Mouse (Mus musculus) E14TG2a.4 (cell line): ENCODE measurements around the gene Hspa12b.
A peak's percentile ranks its signal among the peaks of the same experiment; 100 is the strongest.

ENCODE experiments used
- H3K27me3 ChIP-seq: 2 replicates; pipeline ENCODE4 v1.6.1; 2014; ENCODE audit warnings: low read length, control low read depth; ENCODE audit not compliant: insufficient read depth
- H3K36me3 ChIP-seq: 2 replicates; pipeline ENCODE4 v1.6.1; 2014; ENCODE audit warnings: low read length, control low read depth; ENCODE audit not compliant: insufficient read depth
- H3K4me1 ChIP-seq: replicated peaks from 2 replicates; pipeline ENCODE4 v1.6.1; 2014; ENCODE audit warnings: low read depth, low read length, control low read depth
- H3K4me3 ChIP-seq: replicated peaks from 2 replicates; pipeline ENCODE4 v1.5.1; 2014; ENCODE audit warnings: mild to moderate bottlenecking, low read length
- H3K9me3 ChIP-seq: 2 replicates; pipeline ENCODE4 v1.6.1; 2014; ENCODE audit warnings: low read length, control low read depth
- CTCF ChIP-seq: conservative IDR thresholded peaks from 2 replicates; pipeline ENCODE4 v1.5.1; 2014; ENCODE audit warnings: low read length
- NANOG ChIP-seq: IDR thresholded peaks from 2 replicates; pipeline ENCODE4 v1.6.1; 2014; ENCODE audit warnings: borderline replicate concordance, low read length, mixed read lengths
- POU5F1 ChIP-seq: IDR thresholded peaks from 2 replicates; pipeline ENCODE4 v1.6.1; 2014; ENCODE audit warnings: low read length, borderline replicate concordance

Hspa12b gene

GRCm38 (mm10) chr2:131127161-131127730 lies at the start of gene Hspa12b:
Hspa12b (plus strand) TSS chr2:131127280.
- no peak for TF ChIP-seq CTCF
- TF ChIP-seq NANOG, result no peak
- TF ChIP-seq POU5F1, result no peak
- Histone ChIP-seq H3K27me3 (peaks cover 64% of the 10 kb centered on the region), H3K4me1 (peaks cover 26% of the 10 kb centered on the region), H3K36me3 (no peaks in the 10 kb centered on the region), H3K4me3 (peak within 1 kb of the TSS; percentile 73), H3K9me3 (no peaks in the 10 kb centered on the region)

- TF ChIP-seq CTCF (no peak), NANOG (no peak), POU5F1 (no peak)
- no peak overlapping the region for H3K4me3 ChIP-seq
- H3K4me1 ChIP-seq, result peaks cover 9% of the 10 kb centered on the region; the same call in 1 of the 2 replicates
- no peaks in the 10 kb centered on the region for H3K36me3 ChIP-seq
- H3K9me3 ChIP-seq, result no peaks in the 10 kb centered on the region
- peaks cover 55% of the 10 kb centered on the region for H3K27me3 ChIP-seq
Measured at GRCm38 (mm10) chr2:131080507-131080906, 46.6 kb upstream of the Hspa12b start.

DNA sequence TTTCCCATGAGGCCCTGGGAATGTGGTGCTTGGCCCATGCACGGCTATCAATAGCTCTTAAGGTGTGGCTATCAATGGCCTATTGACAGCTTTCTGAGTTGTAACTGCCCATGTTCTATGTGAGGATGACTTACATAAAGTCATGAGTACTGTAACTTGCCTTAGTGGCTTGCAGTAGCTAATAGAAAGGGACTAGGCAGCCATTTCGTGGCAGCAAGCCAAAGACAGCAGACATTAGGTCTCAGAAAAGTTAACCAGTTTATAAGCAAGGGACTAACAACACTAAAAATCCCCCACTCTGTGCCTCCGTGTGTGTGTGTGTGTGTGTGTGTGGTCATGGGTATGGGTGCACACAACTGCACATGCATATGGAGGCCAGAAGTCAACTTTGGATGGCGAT lies 42.9 kb upstream of the Hspa12b start:
- TF ChIP-seq NANOG (no peak), POU5F1 (no peak), CTCF (no peak)
- H3K27me3 ChIP-seq, result peaks cover 40% of the 10 kb centered on the region
- H3K4me3 ChIP-seq, result no peak overlapping the region
- H3K9me3 ChIP-seq, result no peaks in the 10 kb centered on the region
- H3K36me3 ChIP-seq, result no peaks in the 10 kb centered on the region
- peaks cover 14% of the 10 kb centered on the region; the same call in 1 of the 2 replicates for H3K4me1 ChIP-seq

DNA sequence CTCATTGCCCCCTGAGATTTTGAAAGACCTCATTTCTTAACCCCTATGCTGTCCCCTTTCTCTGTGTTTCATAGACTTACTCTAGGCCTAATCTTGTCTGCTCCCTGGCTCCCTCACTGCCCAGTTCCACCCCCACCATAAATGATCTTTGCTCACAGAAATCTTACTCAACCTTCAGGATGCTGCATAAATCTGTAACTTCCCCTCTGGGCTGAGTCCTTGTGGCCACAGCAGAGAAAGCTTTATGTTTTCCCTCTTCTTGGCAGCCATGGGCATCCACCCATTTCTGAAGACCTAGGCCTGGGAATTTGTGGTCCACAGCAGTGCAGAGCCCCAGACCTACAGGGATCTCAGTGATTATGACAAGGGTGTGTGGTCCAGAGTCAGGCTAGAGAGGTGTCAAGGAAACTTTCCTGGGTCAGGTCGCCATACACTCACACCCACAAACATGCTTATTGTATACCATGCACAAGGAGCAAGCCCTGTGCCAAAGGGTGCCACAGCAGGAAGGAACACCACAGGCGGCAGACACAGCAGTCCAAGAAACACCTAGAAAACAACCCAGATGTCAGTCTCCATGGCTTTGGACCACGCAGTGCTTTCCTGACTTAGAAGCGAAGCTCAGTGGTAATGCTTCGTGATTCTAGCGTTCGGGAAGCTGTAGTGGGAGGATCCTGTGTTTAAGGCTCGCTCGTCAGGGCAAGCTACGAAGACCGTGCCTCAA lies 40.3 kb upstream of the Hspa12b start, which contains the start of gene Siglec1:
Siglec1 (minus strand) TSS at position 99 of the 724 bp plus-strand sequence.
- Histone ChIP-seq H3K27me3 (peaks cover 26% of the 10 kb centered on the region), H3K9me3 (no peaks in the 10 kb centered on the region), H3K4me3 (no peak within 1 kb of the TSS), H3K4me1 (peaks cover 14% of the 10 kb centered on the region; the same call in 1 of the 2 replicates), H3K36me3 (no peaks in the 10 kb centered on the region)
- no peak for TF ChIP-seq CTCF
- TF ChIP-seq NANOG, result no peak
- no peak for TF ChIP-seq POU5F1

- H3K27me3 ChIP-seq, result peaks cover 26% of the 10 kb centered on the region
- H3K4me3 ChIP-seq, result no peak overlapping the region
- TF ChIP-seq POU5F1, result no peak
- TF ChIP-seq CTCF, result no peak
- TF ChIP-seq NANOG, result no peak
- no peaks in the 10 kb centered on the region for H3K9me3 ChIP-seq
- no peaks in the 10 kb centered on the region for H3K36me3 ChIP-seq
- peaks cover 13% of the 10 kb centered on the region; the same call in 1 of the 2 replicates for H3K4me1 ChIP-seq
Measured at GRCm38 (mm10) chr2:131088581-131088980, 38.5 kb upstream of the Hspa12b start.

GRCm38 (mm10) chr2:131089634-131090033 lies 37.4 kb upstream of the Hspa12b start:
- TF ChIP-seq NANOG (no peak), CTCF (no peak), POU5F1 (no peak)
- Histone ChIP-seq H3K4me3 (no peak overlapping the region), H3K27me3 (peaks cover 22% of the 10 kb centered on the region), H3K4me1 (peaks cover 14% of the 10 kb centered on the region; the same call in 1 of the 2 replicates), H3K36me3 (no peaks in the 10 kb centered on the region), H3K9me3 (no peaks in the 10 kb centered on the region)

DNA sequence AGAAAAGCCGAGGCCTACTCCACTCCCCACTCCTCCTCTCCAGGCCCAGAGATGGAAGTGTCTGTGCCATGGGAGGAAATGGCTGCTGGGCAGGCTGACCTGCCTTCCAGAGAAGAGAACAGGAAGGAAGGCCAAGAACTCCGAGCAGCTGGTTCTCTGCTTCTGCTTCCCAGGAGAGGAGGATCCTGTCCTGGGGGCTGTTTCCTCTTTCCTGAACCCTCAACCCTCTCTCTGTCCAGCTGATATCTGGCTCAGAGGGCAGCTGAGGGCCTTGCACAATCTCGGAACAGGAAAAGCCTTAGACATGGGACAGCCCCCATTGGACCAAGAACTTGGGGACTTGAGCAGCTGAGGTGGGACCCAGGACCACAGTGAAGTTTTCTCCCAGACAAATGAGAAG lies 36.2 kb upstream of the Hspa12b start:
- H3K4me3 ChIP-seq, result no peak overlapping the region
- H3K4me1 ChIP-seq, result peaks cover 14% of the 10 kb centered on the region
- H3K36me3 ChIP-seq, result no peaks in the 10 kb centered on the region
- H3K27me3 ChIP-seq, result peaks cover 11% of the 10 kb centered on the region
- TF ChIP-seq NANOG, result no peak
- TF ChIP-seq CTCF, result no peak
- TF ChIP-seq POU5F1, result no peak
- H3K9me3 ChIP-seq, result no peaks in the 10 kb centered on the region

DNA sequence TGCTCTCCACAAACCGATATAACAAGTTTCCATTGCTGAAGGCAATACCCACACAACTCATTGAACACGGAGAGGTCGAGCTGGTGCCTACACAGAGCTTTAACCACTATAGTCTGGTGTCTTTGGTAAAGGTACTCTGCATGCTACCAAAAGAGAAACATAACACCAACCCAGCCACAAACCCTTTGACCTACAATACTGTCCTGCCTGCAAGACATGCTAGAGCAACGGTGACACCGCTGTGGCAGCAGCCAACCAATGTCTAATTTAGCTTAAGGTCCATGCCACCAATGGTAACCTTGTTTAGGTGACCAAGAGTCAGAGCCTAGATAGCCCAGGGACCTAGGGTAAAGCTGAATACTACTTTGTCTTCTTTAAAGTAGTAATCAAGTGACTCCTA lies 33.5 kb upstream of the Hspa12b start:
- Histone ChIP-seq H3K4me3 (no peak overlapping the region), H3K4me1 (peaks cover 34% of the 10 kb centered on the region), H3K9me3 (no peaks in the 10 kb centered on the region), H3K27me3 (no peaks in the 10 kb centered on the region), H3K36me3 (no peaks in the 10 kb centered on the region)
- TF ChIP-seq NANOG, result no peak
- TF ChIP-seq POU5F1, result no peak
- no peak for TF ChIP-seq CTCF
